Mouse (Mus musculus) midbrain, embryonic 15.5 days (tissue): ENCODE results near the gene Ubn2. TPM values are rescaled to one million over a fixed set of nuclear protein-coding genes. Genes with fewer than 3 reads are reported as not detected.

ENCODE experiments used
- ATAC-seq: fragments of 200-750 bp; cut with Nextera tagmentation; replicated peaks from 2 replicates; pipeline ENCODE4 v1.8.0; 2017; ENCODE audit warnings: moderate TSS enrichment
- H3K27ac ChIP-seq: fragments of 300-500 bp; sonication (generic); 2 replicates; pipeline ENCODE4 v1.5.1; 2015; ENCODE audit warnings: mild to moderate bottlenecking, inconsistent platforms
- H3K27me3 ChIP-seq: fragments of 300-500 bp; sonication (generic); replicated peaks from 2 replicates; pipeline ENCODE4 v1.6.1; 2015; ENCODE audit warnings: inconsistent platforms
- H3K36me3 ChIP-seq: fragments of 300-500 bp; sonication (generic); replicated peaks from 2 replicates; pipeline ENCODE4 v1.6.1; 2015; ENCODE audit warnings: inconsistent platforms
- H3K4me1 ChIP-seq: fragments of 300-500 bp; sonication (generic); 2 replicates; pipeline ENCODE4 v1.6.1; 2015; ENCODE audit warnings: inconsistent platforms
- H3K4me2 ChIP-seq: fragments of 300-500 bp; sonication (generic); 2 replicates; pipeline ENCODE4 v1.6.1; 2015; ENCODE audit warnings: inconsistent platforms, mild to moderate bottlenecking, moderate library complexity
- H3K4me3 ChIP-seq: fragments of 300-500 bp; sonication (generic); 2 replicates; pipeline ENCODE4 v1.5.1; 2015; ENCODE audit warnings: mild to moderate bottlenecking, inconsistent platforms
- H3K9ac ChIP-seq: fragments of 300-500 bp; sonication (generic); 2 replicates; pipeline ENCODE4 v1.6.1; 2015; ENCODE audit warnings: mild to moderate bottlenecking, inconsistent platforms
- H3K9me3 ChIP-seq: fragments of 300-500 bp; sonication (generic); 2 replicates; pipeline ENCODE4 v1.6.1; 2016; ENCODE audit warnings: inconsistent platforms
- whole genome bisulfite sequencing: fragments of 180-500 bp; shearing (Covaris S2); methylation state at CpG from one replicate; pipeline ENCODE4 v1.1.7; 2015; ENCODE audit warnings: mixed read lengths; 5-methylcytosine and 5-hydroxymethylcytosine counted together
- polyA plus RNA-seq: library from polyadenylated mRNA; unstranded; fragments of >200 nt; fragmentation: Nextera tagmentation; extraction: Ambion mirVana; gene quantifications from 2 replicates; pipeline ENCODE4 v1.2.1, GENCODE M21; 2015

Ubn2 gene
- polyA plus RNA-seq, 1 experiment from 2014 or later = 25.4 TPM

DNA sequence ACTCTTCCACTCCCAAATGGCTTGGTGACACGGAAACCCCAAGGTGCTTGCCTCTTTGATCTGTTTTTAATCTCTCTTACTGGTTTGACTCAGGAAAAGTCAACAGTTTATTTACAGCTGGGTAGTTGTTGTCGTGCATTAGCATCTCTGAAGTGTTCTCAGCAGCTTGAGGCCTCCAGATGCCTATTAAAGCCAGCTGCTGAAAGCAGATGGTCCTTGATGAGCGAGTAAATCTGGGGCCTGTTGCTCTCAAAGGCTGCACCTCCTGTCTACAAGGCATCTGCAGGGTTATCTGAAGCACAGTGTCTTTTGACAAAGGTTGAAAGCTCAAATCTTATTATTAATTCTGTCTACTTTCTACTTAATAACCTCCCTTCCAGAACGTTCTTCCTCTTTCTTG is 61.9 kb downstream of the Ubn2 start:
- Histone ChIP-seq H3K9ac (no peak overlapping the region), H3K27me3 (no peaks in the 10 kb centered on the region), H3K4me2 (no peak overlapping the region), H3K9me3 (no peaks in the 10 kb centered on the region), H3K27ac (no peak overlapping the region), H3K4me1 (no peaks in the 10 kb centered on the region), H3K4me3 (no peak overlapping the region), H3K36me3 (peaks cover 38% of the 10 kb centered on the region)
- no peak for ATAC-seq
- WGBS = 62% methylated on average over 4 of the region's 4 CpGs

DNA sequence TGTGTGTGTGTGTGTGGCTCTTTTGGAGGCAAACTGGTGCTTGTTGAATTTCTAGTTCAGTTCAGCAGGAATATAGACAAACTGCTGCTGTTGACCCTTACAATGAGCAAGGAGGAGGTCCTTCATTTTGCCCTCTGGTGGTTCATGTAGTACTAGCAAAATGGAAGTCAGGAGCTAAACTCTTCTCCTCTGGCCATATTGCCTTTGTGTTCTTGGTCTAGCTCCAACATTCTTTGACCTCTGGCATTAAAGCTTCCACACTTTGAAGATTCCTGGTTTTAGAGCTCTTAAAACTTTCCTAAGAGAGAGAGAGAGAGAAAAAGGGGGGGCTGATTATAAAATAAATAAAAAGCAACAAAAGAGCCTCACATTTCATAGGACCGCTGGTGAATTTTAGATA is 78.3 kb downstream of the Ubn2 start:
- H3K27ac ChIP-seq = no peak overlapping the region
- no peaks in the 10 kb centered on the region for H3K27me3 ChIP-seq
- no peak for ATAC-seq
- H3K9me3 ChIP-seq = no peaks in the 10 kb centered on the region
- H3K9ac ChIP-seq = no peak overlapping the region
- no peak overlapping the region for H3K4me2 ChIP-seq
- no peaks in the 10 kb centered on the region for H3K4me1 ChIP-seq
- no peaks in the 10 kb centered on the region; the same call in 1 of the 2 replicates for H3K36me3 ChIP-seq
- no peak overlapping the region for H3K4me3 ChIP-seq
- 98% methylated on average over 1 of the region's 1 CpGs for WGBS

DNA sequence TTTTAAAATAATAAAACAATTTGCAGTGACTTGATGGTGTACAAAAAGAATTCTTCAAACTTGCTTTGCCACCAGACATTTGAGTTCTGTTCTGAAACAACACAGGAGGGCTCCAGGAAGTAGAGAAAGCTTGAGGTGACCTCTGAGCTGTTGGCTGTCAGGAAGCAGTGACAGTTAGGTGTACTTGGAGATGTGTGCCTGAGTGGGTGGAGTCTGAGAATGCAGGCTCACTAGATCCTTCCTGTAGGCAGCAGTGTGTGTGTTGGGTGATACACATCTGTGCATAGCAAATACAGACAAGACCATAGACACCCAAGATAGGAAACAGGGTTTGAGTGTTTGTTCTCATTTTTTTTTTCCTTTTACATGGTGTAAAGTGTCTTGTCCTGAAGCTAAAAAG is 79.1 kb downstream of the Ubn2 start:
- H3K9me3 ChIP-seq = no peaks in the 10 kb centered on the region
- H3K9ac ChIP-seq = no peak overlapping the region
- no peaks in the 10 kb centered on the region; the same call in 1 of the 2 replicates for H3K36me3 ChIP-seq
- H3K4me2 ChIP-seq = no peak overlapping the region
- no peaks in the 10 kb centered on the region for H3K4me1 ChIP-seq
- no peaks in the 10 kb centered on the region for H3K27me3 ChIP-seq
- no peak for ATAC-seq
- H3K27ac ChIP-seq = no peak overlapping the region
- H3K4me3 ChIP-seq = no peak overlapping the region

DNA sequence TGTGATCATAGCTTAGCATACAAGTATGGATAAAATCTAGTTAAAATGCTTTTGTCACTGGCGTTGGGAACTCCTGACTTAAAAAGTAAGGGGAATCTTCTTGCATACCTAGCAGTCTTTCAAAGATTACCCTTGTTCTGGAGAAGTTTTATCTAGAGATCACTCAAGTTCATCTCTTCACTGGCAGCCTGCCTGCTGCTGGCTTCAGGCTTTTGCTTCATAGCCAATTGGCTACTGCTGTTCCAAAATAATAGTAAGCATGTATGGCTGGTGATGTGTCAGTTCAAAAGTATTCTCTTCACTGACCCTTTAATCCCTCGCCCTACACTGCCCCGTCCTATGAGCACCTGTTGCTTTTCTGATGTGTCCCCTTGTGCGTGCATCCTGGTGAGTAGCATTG is 81.5 kb downstream of the Ubn2 start:
- Histone ChIP-seq H3K4me1 (no peaks in the 10 kb centered on the region), H3K27ac (no peak overlapping the region), H3K27me3 (no peaks in the 10 kb centered on the region), H3K4me3 (no peak overlapping the region), H3K9me3 (no peaks in the 10 kb centered on the region), H3K9ac (no peak overlapping the region), H3K36me3 (no peaks in the 10 kb centered on the region), H3K4me2 (no peak overlapping the region)
- WGBS = 88% methylated on average over 4 of the region's 4 CpGs
- ATAC-seq = no peak

DNA sequence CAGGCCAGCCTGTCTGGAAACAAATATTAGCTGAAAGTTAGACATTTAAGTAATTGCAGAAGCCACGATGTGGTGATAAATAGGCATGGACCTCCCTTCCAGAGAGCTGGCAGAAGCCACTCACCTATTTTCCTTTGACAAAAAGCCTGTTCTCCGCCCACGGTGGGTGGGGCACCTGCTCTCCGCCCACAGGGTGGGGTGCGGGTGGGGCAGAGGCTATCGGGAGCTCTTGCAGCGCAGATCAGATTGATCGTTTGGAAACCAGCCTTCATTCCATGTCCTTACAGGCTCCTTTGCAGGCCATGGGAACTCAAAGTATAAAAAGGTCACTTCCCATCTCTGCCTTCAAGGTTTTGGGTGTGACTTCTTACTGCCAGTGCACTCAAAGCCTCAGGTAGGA is 90.1 kb downstream of the Ubn2 start:
- no peak overlapping the region for H3K9ac ChIP-seq
- H3K4me3 ChIP-seq = no peak overlapping the region
- no peak overlapping the region for H3K27ac ChIP-seq
- WGBS = 36% methylated on average over 8 of the region's 8 CpGs
- no peaks in the 10 kb centered on the region for H3K4me1 ChIP-seq
- ATAC-seq = no peak
- H3K27me3 ChIP-seq = no peaks in the 10 kb centered on the region
- H3K9me3 ChIP-seq = no peaks in the 10 kb centered on the region
- no peaks in the 10 kb centered on the region for H3K36me3 ChIP-seq
- H3K4me2 ChIP-seq = no peak overlapping the region

DNA sequence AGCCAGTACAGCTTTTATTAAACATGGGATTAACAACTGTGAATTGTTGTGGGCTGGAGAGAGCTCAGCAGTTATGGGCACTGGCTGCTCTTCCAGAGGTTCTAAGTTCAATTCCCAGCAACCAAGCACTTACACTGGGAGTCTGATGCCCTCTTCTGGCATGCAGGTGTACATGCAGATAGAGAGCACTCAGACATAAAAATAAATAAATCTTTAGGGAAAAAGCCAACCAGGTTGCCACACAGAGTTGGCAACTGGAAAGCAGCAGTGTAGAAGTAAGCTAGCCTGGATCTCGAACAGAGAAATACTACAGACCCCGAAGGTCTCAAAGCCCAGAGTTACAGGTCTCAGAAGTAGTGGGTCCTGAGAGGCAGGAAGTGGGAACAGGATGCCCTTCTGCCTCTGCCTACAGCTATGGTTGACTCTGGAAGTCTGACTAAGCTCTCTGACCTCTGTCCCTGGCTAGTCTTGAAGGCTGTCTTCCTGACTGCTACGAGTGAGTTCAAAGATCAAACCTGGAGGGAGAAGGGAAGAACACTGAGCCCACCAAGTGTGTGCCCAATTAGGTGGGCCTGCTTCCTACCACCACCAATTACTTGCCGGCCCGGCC is 97.6 kb downstream of the Ubn2 start:
- Histone ChIP-seq H3K36me3 (no peaks in the 10 kb centered on the region), H3K4me2 (no peak overlapping the region), H3K9me3 (no peaks in the 10 kb centered on the region), H3K27ac (no peak overlapping the region), H3K27me3 (no peaks in the 10 kb centered on the region), H3K9ac (no peak overlapping the region), H3K4me1 (peaks cover 14% of the 10 kb centered on the region), H3K4me3 (no peak overlapping the region)
- no peak for ATAC-seq
- WGBS = 68% methylated on average over 5 of the region's 5 CpGs

DNA sequence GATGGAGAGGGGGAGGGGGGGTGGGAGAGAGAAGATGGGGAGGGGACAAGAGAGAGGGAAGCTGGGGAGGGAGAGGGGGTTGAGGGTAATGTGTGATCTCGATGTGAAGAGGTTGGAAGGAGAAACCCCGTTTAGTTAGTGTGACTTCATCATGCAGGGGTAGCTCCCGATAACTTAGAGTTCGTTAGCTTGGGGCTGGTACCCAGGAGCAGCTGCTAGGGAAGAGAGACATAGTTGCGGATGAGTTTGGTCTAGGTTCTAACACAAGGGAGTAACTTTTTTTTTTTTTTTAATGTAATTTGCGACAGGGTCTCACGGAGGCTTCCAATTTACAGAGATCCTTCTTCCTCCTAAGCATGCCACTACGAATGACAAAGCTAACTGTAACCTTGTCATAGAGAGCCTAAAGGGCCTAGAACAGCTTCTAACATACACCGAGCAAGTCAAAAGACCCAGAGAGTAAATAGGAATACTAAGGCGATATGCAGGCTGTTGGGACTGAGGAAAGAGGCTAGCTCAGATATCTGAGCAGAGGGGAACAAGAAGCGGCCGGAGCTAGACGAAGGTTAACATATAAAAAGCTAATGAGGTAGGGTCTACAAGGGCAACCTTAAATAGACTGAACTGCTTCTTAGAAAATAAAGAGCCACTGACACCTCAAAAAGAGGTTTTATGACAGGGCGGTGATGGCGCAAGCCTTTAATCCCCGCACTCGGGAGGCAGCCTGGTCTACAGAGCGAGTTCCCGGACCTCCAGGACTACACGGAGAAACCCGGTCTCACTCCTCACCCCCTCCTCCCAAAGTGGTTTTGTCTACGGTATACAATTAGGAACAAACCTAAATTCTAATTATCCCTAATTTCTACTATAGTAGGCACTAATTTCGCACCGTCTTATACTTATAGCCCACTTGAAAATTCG is 99.0 kb downstream of the Ubn2 start:
- H3K9ac ChIP-seq = peak overlapping the region; percentile 53
- ATAC-seq = peak; percentile 59
- no peaks in the 10 kb centered on the region for H3K36me3 ChIP-seq
- H3K27ac ChIP-seq = peak overlapping the region; percentile 99
- peaks cover 14% of the 10 kb centered on the region for H3K4me1 ChIP-seq
- peak overlapping the region; percentile 60 for H3K4me2 ChIP-seq
- no peaks in the 10 kb centered on the region for H3K9me3 ChIP-seq
- H3K4me3 ChIP-seq = peak overlapping the region; percentile 84
- H3K27me3 ChIP-seq = no peaks in the 10 kb centered on the region
- 6% methylated on average over 25 of the region's 25 CpGs for WGBS

DNA sequence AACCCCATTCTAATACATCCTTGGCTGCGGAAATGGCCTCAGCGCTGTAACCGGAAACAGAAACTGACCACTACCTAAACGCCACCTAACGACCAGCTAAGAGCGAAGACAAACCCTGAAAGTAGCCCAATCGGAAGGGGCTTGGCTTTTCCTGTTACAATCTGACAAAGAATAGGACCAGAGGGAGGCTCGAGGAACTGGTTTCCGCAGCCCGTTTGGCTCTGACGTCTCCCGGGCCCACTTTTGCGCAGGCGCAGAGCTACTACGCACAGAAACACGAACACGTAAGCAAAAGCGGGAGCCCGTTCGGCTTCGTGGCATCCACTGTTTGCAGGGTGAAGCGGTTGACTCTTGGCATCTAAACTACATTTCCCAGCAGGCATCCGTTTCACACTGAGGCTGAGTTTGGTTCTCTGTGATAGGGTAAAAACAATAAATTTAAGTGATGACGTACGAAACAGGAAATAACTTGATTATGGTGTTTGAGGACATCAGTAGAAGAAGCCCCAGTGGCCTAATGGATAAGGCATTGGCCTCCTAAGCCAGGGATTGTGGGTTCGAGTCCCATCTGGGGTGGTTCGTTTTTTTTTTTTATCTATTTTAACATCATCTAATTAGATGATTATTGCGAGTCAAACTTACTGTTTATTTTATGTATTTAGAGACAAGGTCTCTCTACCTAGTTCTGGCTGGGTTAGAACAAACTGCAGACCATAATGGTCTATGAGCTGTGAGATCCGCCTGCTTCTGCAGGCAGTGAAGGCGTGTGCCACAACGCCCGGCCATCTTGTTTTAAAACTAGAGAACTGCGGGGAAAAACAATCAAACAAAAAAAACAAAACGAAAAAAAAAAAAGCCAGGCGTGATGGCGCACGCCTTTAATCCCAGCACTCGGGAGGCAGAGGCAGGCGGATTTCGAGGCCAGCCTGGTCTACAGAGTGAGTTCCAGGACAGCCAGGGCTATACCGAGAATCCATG is 100.0 kb downstream of the Ubn2 start, which contains the start of gene Fmc1:
Gene Fmc1 (plus strand): TSS at position 75 of the 978 bp plus-strand sequence.
- Histone ChIP-seq H3K9ac (peak within 1 kb of the TSS; percentile 94), H3K4me2 (peak within 1 kb of the TSS; percentile 60), H3K27ac (peak within 1 kb of the TSS; percentile 99), H3K4me3 (peak within 1 kb of the TSS; percentile 84), H3K36me3 (no peaks in the 10 kb centered on the region), H3K4me1 (peaks cover 14% of the 10 kb centered on the region), H3K9me3 (no peaks in the 10 kb centered on the region), H3K27me3 (no peaks in the 10 kb centered on the region)
- WGBS = 6% methylated on average over 41 of the region's 41 CpGs
- peak; percentile 92 for ATAC-seq

DNA sequence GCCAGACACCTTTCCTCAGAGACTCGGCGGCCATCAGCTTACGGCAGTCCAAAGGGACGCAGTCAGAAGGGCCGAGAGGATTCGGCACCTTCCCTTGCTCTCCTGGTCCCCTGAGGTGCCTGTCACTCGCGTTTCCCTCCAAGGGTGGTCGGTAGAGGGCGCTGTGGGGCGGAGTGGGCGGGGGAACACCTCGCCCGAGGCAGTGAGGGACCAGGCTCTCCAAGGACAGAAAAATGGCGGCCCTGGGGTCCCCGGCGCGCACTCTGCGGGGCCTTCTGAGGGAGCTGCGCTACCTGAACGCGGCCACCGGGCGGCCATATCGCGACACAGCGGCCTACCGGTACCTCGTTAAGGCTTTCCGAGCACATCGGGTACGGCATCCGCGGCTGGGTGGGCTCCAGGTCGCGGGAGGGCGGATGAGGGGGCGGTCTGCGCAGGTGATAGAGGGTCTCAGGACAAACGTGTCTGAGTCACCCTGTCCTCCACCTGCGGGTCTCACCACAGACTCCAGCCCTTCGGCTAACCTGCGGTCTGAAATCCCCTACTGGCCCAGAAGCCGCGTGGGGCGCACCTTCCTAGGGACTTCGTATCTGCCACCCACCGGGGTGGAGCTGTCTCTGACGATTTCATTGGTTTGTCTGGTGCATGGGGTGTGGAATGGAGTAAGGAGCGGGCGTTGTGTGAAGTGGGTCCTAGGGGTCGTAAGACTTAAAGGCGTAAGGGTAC is 101.1 kb downstream of the Ubn2 start:
- H3K36me3 ChIP-seq = 0 out of 2 replicates have a peak, but pooled peaks cover 4% of the 10 kb centered on the region
- H3K9me3 ChIP-seq = no peaks in the 10 kb centered on the region
- H3K4me1 ChIP-seq = peaks cover 14% of the 10 kb centered on the region
- peak overlapping the region; percentile 58 for H3K4me2 ChIP-seq
- H3K27me3 ChIP-seq = no peaks in the 10 kb centered on the region
- WGBS = under 1% methylated on average over 53 of the region's 53 CpGs
- ATAC-seq = peak; percentile 71
- H3K9ac ChIP-seq = peak overlapping the region; percentile 94
- H3K4me3 ChIP-seq = peak overlapping the region; percentile 84
- peak overlapping the region; percentile 99 for H3K27ac ChIP-seq

DNA sequence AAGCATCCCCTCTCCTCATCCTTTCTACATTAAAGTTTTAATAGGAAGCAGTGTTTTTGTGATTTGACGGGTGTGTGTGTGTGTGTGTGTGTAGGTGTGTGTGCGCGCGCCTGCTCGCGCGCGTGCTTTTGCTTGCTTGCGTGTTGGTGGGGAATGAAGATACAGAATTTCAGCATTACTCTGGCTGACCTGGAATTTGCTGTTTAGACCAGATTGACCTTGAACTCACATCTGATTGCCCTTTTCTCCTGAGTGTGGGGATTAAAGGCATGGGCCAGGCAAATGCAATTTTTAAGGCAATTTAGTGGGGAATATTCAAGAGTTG is 101.6 kb downstream of the Ubn2 start:
- no peaks in the 10 kb centered on the region for H3K27me3 ChIP-seq
- no peak for ATAC-seq
- H3K4me3 ChIP-seq = peak overlapping the region; percentile 84
- H3K9me3 ChIP-seq = no peaks in the 10 kb centered on the region
- peak overlapping the region; percentile 99 for H3K27ac ChIP-seq
- 0 out of 2 replicates have a peak, but pooled peaks cover 9% of the 10 kb centered on the region for H3K36me3 ChIP-seq
- H3K9ac ChIP-seq = peak overlapping the region; percentile 94
- H3K4me2 ChIP-seq = peak overlapping the region; percentile 58
- peaks cover 14% of the 10 kb centered on the region for H3K4me1 ChIP-seq
- WGBS = 2% methylated on average over 9 of the region's 9 CpGs

DNA sequence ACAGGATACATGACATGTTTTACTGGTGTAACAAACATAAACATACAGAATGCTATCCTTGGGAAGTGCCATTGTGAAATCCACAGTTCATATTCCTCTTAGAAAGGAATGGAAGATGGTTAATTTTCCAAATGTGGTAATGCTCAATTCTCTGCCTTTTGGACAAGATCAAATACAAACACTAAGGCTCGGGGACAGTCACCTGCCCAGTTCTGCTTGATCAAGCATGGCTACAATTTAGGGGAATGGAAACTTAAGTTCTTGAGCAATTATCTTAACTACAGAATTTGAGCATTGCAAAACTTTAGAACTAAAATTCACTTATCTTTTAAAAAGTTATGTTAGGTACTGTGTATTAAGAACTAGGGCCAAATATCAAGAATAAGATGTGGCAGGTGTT is 102.0 kb downstream of the Ubn2 start:
- peak overlapping the region; percentile 84 for H3K4me3 ChIP-seq
- 0 out of 2 replicates have a peak, but pooled peaks cover 11% of the 10 kb centered on the region for H3K36me3 ChIP-seq
- H3K27me3 ChIP-seq = no peaks in the 10 kb centered on the region
- no peak for ATAC-seq
- peak overlapping the region; percentile 58 for H3K4me2 ChIP-seq
- WGBS = 76% methylated on average over 1 of the region's 1 CpGs
- H3K9me3 ChIP-seq = no peaks in the 10 kb centered on the region
- H3K9ac ChIP-seq = peak overlapping the region; percentile 94
- H3K27ac ChIP-seq = peak overlapping the region; percentile 99
- peaks cover 14% of the 10 kb centered on the region for H3K4me1 ChIP-seq
